ENCODE assay signal across 10 mouse cellular contexts in genomic region chr5:107943526-107943925, GRCm38 (mm10).
"Had no signal": no experiment of that assay in that cellular context is flagged by ENCODE, and none has a peak within 500 bp of the region (broad histone marks: within the 10 kb centered on the region; RNA-seq: fewer than 3 reads in every experiment).

No protein-coding gene starts in this region.

- H3K4me1 ChIP-seq: midbrain, embryonic 13.5 days had no signal

- ATAC-seq: intestine, postnatal 0 days; liver, postnatal 0 days; midbrain, embryonic 13.5 days had no signal

- H3K4me3 ChIP-seq: left cerebral cortex, adult 2 months; limb, embryonic 15.5 days; liver, embryonic 13.5 days; midbrain, embryonic 13.5 days had no signal

- H3K27ac ChIP-seq: left cerebral cortex, adult 2 months; limb, embryonic 15.5 days; liver, embryonic 13.5 days; midbrain, embryonic 13.5 days; stomach, postnatal 0 days had no signal

- DNase-seq: kidney, postnatal 10 days; liver, embryonic 13.5 days; liver, postnatal 0 days; right cerebral cortex, postnatal 14 days; thymus, postnatal 14 days had no signal

- H3K36me3 ChIP-seq: limb, embryonic 15.5 days; liver, embryonic 13.5 days; midbrain, embryonic 13.5 days had no signal

- H3K27me3 ChIP-seq: limb, embryonic 15.5 days; liver, embryonic 13.5 days; midbrain, embryonic 13.5 days had no signal

- H3K9me3 ChIP-seq: limb, embryonic 15.5 days; liver, embryonic 13.5 days had no signal

- H3K9ac ChIP-seq: limb, embryonic 15.5 days; liver, embryonic 13.5 days; liver, postnatal 0 days; midbrain, embryonic 13.5 days had no signal

- H3K4me2 ChIP-seq: limb, embryonic 15.5 days; liver, embryonic 13.5 days; midbrain, embryonic 13.5 days had no signal
